Mouse (Mus musculus) thymus, adult 18-20 months (tissue): ENCODE measurements around the gene Hsd17b10.

Experiments
- DNase-seq, 2 experiments: peaks; one replicate each; pipeline ENCODE4 v3.0.0; 2022; ENCODE audit warnings: mixed read lengths in 2 of 2

Gene Hsd17b10

DNA sequence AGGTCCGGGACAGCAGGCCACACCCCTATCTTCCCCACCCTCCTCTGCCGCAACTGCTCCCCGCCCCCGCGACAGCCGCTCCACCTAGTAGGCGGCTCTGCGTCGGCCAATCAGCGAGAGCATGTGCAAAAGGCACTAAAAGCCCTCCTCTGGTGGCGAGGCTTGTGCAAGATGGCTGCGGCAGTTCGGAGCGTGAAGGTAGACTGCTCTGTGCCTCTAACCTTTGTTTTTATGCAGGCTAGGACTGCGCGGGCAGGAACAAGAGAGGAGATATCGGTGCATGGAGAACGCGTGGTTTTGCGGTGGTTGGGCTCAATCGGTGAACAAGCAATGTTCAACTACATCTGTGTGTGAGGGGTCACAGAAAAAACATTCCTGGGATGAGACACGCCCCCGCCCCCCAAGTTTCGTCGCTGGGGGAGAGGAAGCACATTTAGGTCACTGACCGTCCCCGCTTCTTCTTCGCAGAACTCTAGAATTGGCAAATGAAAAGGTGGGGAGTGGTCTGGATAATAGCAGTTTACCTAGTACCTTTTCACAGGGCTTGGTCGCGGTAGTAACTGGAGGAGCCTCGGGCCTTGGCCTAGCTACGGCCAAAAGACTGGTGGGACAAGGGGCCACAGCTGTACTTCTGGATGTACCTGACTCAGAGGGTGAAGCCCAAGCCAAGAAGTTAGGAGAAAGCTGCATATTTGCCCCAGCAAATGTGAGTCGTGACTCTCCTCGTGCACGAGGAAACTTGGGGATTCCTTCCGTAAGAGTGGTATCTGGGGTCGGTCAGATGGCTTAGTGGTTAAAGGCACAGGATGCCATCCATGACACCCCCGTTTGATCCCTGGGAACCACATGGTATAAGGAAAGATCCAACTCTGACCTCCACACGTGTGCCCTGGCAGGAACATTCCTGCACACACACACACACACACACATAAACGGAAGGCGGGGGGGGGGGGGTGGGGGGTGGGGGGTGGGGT, at the start of gene Hsd17b10:
Hsd17b10 (plus strand) TSS at position 109 of the 974 bp plus-strand sequence.
- peak; percentile 70 to 72 for DNase-seq

DNA sequence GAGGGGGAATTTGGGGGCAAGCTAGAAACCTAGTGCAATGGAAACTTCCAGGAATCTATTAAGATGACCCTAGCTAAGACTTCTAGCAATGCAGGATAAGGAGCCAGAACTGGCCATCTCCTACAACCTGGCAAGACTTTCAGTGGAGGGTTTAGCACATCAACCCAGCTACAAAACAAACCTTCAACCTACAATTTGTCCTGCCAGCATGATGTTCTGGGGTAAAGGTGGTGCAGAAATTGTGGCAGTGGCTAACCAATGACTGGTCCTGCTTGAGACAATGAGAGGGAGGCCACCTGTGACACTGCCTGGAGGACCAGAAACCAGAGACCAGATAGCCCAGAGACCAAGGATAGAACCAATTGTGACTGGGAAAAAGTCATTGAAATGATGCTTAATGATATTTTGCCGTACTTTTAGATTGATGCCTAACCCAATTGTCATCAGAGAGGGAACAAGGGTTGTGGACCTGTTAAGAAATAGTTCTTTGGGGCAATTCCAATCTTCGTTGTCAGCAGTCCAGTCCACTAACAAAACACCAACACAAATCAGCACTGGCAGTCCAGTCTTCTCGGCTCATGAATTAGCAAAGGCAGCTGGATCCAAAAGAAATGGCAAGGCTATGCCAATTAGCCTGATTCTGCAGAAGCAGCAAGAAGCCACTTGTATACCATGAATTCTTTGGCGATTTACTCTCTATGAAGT, 2.5 kb upstream of the Hsd17b10 start:
- DNase-seq: no peak

DNA sequence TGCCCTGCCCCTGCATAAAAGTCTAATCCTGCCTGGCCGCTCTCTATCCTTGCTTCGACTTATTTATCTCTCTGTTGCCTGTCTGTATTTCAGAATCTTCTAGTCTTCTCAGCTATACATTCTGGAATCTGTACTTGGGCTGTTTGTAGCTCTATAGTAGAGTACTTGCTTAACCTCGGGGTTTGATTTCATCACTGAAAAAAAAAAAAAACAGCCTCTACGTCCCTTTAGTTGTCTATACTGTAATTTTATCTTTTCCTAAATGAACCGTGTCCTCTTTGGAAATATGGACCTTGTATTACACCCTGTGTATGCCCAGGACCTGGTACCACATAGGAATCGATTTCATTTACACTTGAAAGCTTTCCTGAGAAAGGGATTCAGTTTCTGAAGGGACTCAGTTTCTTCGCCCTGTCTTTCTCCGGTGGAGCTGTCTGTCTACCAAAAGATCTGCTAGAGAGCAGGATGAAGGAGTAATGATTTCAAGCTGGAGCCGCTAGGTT, 412 bp upstream of the Hsd17b10 start:
- no peak for DNase-seq

DNA sequence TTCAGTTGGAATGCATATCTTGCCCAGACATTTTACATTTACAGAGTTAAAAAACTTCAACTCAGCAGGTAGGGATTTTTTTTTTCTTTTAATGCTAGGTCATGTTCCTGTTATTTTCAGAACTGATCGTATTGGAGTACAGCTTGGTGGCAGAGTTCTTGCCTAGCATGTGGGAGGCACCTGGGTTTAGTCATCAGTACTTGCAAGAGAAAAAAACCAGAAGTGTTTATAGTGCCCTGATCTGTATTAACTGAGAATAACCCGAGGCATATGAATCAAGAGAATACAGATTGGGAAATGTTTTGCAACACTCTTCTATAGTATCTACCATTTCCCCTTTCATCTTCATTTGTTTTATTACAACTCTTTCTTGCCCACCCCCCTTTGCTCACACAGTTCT, 1.2 kb downstream of the Hsd17b10 start:
- DNase-seq: no peak

DNA sequence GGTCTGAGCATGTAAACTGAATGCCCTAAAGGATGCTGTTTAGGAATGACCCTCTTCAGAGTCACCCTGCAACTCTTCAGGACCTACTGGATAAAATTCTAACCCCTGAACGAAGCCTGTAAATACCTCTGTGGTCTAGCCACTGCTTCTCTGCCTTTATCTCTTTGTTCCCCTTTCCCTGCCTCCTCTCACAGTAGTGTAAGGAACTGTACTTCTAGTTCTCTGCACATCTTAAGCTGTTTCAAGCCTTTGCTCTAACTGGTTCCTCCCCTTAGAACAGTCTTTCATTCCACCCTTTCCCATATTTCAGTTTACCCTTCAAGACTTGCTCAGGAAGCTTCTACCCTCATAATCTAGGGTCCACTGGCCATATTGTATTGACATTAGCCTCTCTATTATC, 6.2 kb downstream of the Hsd17b10 start:
- no peak for DNase-seq

DNA sequence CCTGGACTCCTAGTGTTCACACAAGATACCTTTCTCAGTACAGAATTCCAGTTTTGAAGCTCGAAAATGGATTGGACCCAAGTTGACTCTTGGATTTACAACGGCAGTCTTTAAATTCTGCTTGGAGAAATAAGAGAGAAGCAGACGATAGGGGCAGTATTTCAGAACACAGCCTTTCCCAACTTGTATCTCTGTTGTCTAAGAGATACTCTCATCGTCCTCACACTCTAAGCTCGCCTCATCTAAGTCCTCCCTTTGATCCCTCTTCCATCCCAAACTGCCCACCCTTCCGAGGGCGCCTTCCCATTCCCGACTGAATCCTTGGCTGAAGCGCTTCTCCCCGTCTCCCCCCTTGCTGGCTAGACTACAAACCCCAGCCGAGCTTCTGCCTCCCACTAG, 14.1 kb downstream of the Hsd17b10 start:
- no peak for DNase-seq

DNA sequence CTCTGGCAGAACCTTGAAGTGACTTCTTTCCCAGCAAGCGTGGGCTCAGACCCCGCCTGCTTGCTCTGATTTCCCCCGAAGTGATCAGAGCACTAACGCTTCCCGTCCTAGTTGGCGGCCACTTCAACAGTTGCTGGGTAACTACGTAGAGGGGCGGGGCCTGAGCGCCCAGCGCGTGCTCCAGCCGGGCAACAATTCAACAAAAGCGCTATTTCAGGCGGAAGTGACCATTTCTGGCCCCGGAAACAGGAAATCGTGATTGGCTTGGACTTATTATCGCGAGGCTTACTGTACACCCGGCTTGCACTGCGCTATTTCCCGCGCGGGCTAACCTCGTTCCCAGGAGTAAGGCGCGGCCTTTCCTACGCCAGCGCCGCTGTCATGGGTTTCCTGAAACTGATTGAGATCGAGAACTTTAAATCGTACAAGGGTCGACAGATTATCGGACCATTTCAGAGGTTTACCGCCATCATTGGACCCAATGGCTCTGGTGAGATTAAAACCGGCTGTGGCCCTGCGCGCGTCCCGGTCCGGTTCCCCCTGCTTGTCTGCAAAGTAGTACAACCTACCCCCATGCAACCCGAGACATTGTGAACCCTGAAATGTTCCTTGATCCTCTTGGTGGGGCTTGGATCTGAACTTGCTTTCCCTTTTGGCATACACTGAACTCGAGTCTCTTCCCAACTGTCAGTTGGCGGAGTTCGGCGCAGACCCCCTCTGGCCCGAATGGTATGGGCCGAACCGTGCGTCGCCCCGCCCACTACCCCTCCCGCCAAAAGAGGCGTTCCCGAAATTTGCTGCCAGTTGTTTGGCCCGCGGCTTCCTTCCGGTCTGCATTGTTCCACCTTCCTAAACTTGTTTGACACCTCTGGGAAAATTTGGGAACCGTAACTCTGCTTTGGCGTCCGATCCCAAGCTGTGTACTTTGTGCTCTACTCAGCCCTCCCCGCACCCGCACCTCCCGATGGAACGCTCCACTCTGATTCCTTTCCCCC, 14.8 kb downstream of the Hsd17b10 start, which contains the start of the genes Ribc1 and Smc1a:
Ribc1 (minus strand) TSS at position 145 of the 995 bp plus-strand sequence.
Smc1a (plus strand) TSS at position 278 of the 995 bp plus-strand sequence.
- DNase-seq: peak; percentile 76 to 86

DNA sequence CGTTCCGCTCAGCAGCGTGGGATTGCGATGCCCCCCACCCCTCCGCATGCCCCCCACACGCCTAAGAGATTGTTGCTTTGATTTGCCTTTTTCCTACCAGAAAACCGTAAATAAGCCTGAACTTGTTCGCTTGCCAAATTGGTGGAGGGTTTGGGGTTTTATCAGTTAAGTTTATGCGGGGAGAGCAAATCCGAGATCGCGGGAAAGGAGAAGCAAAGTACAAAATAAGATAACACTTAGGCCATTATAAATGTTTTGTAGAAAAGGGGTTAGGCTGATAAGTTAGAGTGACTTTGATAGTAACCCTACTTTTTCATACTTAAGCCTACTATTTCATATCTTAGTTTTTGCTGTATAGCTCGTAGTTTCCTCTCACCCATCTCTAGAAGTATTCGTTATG, 15.5 kb downstream of the Hsd17b10 start:
- no peak for DNase-seq

DNA sequence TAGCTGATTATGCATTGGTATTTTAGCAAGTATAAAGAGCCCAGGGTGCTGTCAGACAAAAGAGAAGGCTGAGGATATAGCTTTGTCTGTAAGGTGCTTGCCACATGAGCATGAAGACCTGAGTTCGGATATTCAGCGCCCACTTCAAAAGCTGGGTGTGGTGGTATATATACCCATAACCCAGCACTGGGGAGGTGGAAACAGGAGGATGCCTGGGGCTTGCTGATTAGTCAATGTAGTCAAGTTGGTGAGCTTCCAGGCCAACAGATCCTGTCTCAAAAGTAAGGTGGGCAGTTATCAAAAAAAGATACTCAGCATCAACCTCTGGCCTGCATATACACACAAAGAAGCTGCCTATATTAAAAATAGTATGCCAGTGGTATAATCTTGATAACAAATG, 17.6 kb downstream of the Hsd17b10 start:
- no peak for DNase-seq

DNA sequence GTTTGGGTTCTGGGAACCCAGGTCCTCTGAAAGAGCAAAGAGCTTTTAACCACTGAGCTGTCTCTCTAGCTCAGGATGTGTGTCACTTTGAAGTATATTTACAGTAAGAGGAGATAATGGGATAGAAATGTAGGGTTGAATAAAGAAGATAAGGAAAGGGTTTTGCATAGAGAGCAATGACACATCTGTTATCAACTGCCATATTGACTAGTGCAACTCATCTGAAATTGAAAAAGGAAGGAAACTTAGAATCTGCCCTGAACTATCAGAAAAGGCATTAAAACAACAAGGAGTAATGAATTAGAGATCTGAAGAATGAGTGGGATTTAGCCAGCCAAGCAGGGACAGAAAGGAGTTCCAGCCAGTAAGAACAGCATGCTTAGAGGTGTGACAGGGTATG, 38.2 kb downstream of the Hsd17b10 start:
- DNase-seq: no peak

DNA sequence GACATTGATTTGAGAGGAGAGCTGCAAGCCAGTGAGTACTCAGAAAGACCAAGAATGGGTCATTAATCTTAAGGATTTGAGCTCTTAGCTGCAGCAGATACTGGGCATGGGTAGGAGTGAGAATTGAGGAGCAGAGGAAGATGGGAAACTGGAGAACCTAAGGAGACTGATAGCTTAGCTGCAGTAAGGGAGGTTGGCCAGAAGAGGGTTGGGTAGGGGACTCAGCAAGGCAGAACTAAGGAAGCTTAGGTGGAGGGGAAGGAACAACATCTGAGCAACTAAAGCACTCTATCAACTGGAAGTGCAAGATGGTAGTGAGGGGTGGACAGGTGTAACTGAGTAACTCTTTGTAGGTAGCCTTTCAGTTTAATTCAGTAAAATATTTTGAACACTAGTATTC, 45.6 kb downstream of the Hsd17b10 start:
- no peak for DNase-seq

DNA sequence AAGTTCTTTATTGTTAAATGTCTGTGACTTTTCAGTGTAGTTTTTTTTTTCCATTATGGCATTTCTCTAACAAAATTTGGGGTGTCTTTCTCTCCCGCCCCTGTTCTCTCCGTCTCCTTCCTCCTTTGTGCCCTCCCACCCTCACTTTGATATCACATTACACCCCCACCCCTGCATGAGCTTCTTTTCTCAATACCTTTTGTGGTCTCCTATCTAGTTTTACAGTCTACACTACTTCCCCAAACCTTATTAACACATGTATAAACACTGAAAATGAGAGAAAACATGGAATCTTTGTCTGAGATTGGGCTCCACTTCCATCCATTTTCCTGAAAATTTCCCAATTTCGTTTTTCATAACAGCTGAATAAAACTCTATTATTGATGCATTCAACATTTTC, 50.9 kb downstream of the Hsd17b10 start:
- no peak for DNase-seq
